Mouse (Mus musculus): ENCODE data around the gene Pim3. TPM values are rescaled to one million over a fixed set of nuclear protein-coding genes. Genes with fewer than 3 reads are reported as not detected.

The Pim3 gene
- total and polyA plus RNA-seq, 3 experiments, result 11.4 to 26.0 (median 19.0) TPM

DNA sequence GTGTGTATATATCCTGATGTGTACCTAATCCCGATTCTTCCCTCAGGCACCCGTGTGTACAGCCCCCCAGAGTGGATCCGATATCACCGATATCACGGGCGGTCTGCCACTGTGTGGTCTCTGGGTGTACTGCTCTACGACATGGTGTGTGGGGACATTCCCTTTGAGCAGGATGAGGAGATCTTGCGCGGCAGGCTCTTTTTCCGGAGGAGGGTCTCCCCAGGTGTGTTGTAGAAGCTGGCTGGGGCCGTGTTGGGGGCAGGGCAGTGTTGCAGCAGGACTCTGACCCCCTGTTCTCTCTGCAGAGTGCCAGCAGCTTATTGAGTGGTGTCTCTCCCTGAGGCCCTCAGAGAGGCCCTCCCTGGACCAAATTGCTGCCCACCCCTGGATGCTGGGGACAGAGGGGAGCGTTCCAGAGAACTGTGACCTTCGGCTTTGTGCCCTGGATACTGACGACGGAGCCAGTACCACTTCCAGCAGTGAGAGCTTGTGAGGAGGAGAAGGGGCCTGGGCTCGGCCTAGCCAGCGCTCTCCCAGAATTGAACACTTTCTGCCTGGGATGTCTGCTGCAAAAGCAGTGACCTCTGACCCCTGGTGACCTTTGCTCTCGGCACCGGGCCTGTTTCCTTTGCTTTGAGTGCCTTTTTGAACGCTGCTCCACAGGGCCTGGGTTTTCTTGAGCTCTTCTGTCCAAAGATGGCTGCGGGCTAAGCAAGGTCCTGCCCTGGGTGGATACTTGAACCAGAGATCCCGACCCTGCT is 2.5 kb downstream of the Pim3 start:
- H3K9ac ChIP-seq (ENCODE audit: insufficient read depth, low read depth), result peak overlapping the region; percentile 18; the same call in 1 of the 2 replicates
- peaks cover 6 to 31% of the 10 kb centered on the region in 2 experiments for H3K36me3 ChIP-seq (replicated peaks in 1 of 2; ENCODE audit: control insufficient read depth in 1 of 2, insufficient read depth in 1 of 2, low read length in 1 of 2)
- 0 out of 2 replicates have a peak, but pooled peaks cover 3% of the 10 kb centered on the region for H3K79me2 ChIP-seq (replicated peaks; ENCODE audit: control insufficient read depth, extremely low read depth, insufficient read depth, poor library complexity, severe bottlenecking)
- peaks cover 2% of the 10 kb centered on the region for H3K9me3 ChIP-seq (replicated peaks; ENCODE audit: low read length)
- H3K27me3 ChIP-seq (replicated peaks), result peaks cover 19% of the 10 kb centered on the region
- in situ Hi-C loops (cut with MboI; ENCODE audit: low pct_ligation_motif_present, low pct_unique_long_range_greater_than_20kb, low sequenced_read_pairs), result no loop called here
- DNase-seq (ENCODE audit: extremely low read depth), result no peak
- H3K27ac ChIP-seq (ENCODE audit: insufficient read depth, low read depth), result peak overlapping the region; percentile 13; the same call in 1 of the 2 replicates
- peaks cover 12 to 38% of the 10 kb centered on the region in 2 experiments for H3K4me1 ChIP-seq (ENCODE audit: control insufficient read depth in 1 of 2, insufficient read depth in 2 of 2)
- H3K4me3 ChIP-seq (replicated peaks in 1 of 3; ENCODE audit: low read depth in 2 of 3, low read length in 2 of 3, poor library complexity in 1 of 3), result peak overlapping the region; percentile 73 to 91 (median 76)
- peak overlapping the region; percentile 85 for H3K4me2 ChIP-seq (ENCODE audit: insufficient read depth, low read depth, poor library complexity, severe bottlenecking)
- dilution Hi-C loops (cut with MboI; ENCODE audit: extremely low pct_ligation_motif_present, extremely low pct_unique_long_range_greater_than_20kb, low sequenced_read_pairs), result no loop called here
- TF ChIP-seq UBTF (IDR thresholded peaks at IDR 0.05; ENCODE audit: low read depth, low read length), result no peak
- no peak for TF ChIP-seq MAX (IDR thresholded peaks at IDR 0.05; ENCODE audit: low read length)
- TF ChIP-seq IRF4 (IDR thresholded peaks at IDR 0.05; ENCODE audit: low read depth, low read length), result no peak
- no peak for TF ChIP-seq SIN3A (IDR thresholded peaks at IDR 0.05; ENCODE audit: low read length)
- no peak for TF ChIP-seq POLR2A (IDR thresholded peaks at IDR 0.05; ENCODE audit: low read depth, low read length)
- TF ChIP-seq ZKSCAN1 (IDR thresholded peaks at IDR 0.05; ENCODE audit: borderline replicate concordance, low read depth, low read length), result no peak
- TF ChIP-seq CHD1 (IDR thresholded peaks at IDR 0.05; ENCODE audit: low read depth, low read length), result no peak
- TF ChIP-seq NRF1 (IDR thresholded peaks at IDR 0.05; ENCODE audit: low read depth, low read length), result no peak
- no peak for TF ChIP-seq EP300 (IDR thresholded peaks at IDR 0.05; ENCODE audit: low read length)
- TF ChIP-seq JUND (conservative IDR thresholded peaks at IDR 0.05; ENCODE audit: low read depth, low read length), result no peak
- TF ChIP-seq TCF12 (IDR thresholded peaks at IDR 0.05; ENCODE audit: low read depth, low read length), result no peak
- TF ChIP-seq ZC3H11A (IDR thresholded peaks at IDR 0.05; ENCODE audit: low read depth, low read length), result no peak
- no peak for TF ChIP-seq JUN (IDR thresholded peaks at IDR 0.05; ENCODE audit: insufficient read depth, low read depth, low read length)
- TF ChIP-seq CHD2 (IDR thresholded peaks at IDR 0.05; ENCODE audit: low read length), result no peak
- TF ChIP-seq ETS1 (conservative IDR thresholded peaks at IDR 0.05; ENCODE audit: low read depth, low read length), result no peak
- no peak for TF ChIP-seq USF1 (IDR thresholded peaks at IDR 0.05; ENCODE audit: low read depth, low read length)
- TF ChIP-seq MAZ (IDR thresholded peaks at IDR 0.05; ENCODE audit: low read depth, low read length), result no peak
- TF ChIP-seq ZMIZ1 (IDR thresholded peaks at IDR 0.05; ENCODE audit: low read depth, low read length), result no peak

DNA sequence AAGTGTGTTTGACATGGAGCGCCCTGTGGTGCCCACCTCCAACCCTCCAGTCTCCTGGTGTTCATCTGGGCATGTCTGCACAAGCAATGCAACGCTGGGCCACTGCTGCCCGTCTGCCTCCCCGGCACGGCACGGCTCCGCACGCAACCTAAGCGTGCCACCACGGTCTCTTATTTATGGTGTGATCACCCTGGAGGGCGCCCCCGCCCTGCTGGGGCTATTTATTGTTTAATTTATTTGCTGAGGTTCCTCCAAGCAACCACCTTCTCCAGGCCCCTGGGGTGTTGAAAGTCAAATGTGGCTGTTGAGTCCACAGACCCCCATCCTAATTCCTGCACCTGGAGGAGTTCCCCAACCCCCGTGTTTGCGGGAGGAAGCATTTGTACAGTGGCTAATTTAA is 3.1 kb downstream of the Pim3 start:
- dilution Hi-C loops (cut with MboI; ENCODE audit: extremely low pct_ligation_motif_present, extremely low pct_unique_long_range_greater_than_20kb, low sequenced_read_pairs), result no loop called here
- in situ Hi-C loops (cut with MboI; ENCODE audit: low pct_ligation_motif_present, low pct_unique_long_range_greater_than_20kb, low sequenced_read_pairs), result no loop called here
- Histone ChIP-seq H3K4me2 (ENCODE audit: insufficient read depth, low read depth, poor library complexity, severe bottlenecking) (no peak overlapping the region), H3K9ac (ENCODE audit: insufficient read depth, low read depth) (no peak overlapping the region), H3K27ac (ENCODE audit: insufficient read depth, low read depth) (no peak overlapping the region), H3K4me1 (ENCODE audit: control insufficient read depth in 1 of 2, insufficient read depth in 2 of 2) (peaks cover 12 to 38% of the 10 kb centered on the region in 2 experiments), H3K27me3 (replicated peaks) (peaks cover 13% of the 10 kb centered on the region), H3K36me3 (replicated peaks in 1 of 2; ENCODE audit: control insufficient read depth in 1 of 2, insufficient read depth in 1 of 2, low read length in 1 of 2) (peaks cover 6 to 31% of the 10 kb centered on the region in 2 experiments), H3K4me3 (replicated peaks in 1 of 3; ENCODE audit: low read depth in 2 of 3, low read length in 2 of 3, poor library complexity in 1 of 3) (no peak overlapping the region), H3K79me2 (replicated peaks; ENCODE audit: control insufficient read depth, extremely low read depth, insufficient read depth, poor library complexity, severe bottlenecking) (0 out of 2 replicates have a peak, but pooled peaks cover 3% of the 10 kb centered on the region), H3K9me3 (replicated peaks; ENCODE audit: low read length) (peaks cover 2% of the 10 kb centered on the region)
- TF ChIP-seq CHD2 (IDR thresholded peaks at IDR 0.05; ENCODE audit: low read length), result no peak
- DNase-seq (ENCODE audit: extremely low read depth), result no peak

Data from CH12.LX (cell line).